Mouse (Mus musculus) small intestine, adult 2 months (tissue): Measurements from ENCODE around the gene Strbp.

Experiments used
- CTCF ChIP-seq: fragments of 200-500 bp; IDR thresholded peaks from 2 replicates; pipeline ENCODE4 v1.5.1; 2012; ENCODE audit warnings: low read depth, mild to moderate bottlenecking, control low read depth, inconsistent platforms, low read length, moderate library complexity, mixed read lengths; ENCODE audit not compliant: insufficient replicate concordance, insufficient read length; ENCODE audit errors: extremely low read depth
- POLR2A ChIP-seq: fragments of 200-500 bp; IDR thresholded peaks from 2 replicates; pipeline ENCODE4 v1.6.1; 2012; ENCODE audit warnings: low read depth, mild to moderate bottlenecking, control low read depth, inconsistent platforms, low read length, moderate library complexity

DNA sequence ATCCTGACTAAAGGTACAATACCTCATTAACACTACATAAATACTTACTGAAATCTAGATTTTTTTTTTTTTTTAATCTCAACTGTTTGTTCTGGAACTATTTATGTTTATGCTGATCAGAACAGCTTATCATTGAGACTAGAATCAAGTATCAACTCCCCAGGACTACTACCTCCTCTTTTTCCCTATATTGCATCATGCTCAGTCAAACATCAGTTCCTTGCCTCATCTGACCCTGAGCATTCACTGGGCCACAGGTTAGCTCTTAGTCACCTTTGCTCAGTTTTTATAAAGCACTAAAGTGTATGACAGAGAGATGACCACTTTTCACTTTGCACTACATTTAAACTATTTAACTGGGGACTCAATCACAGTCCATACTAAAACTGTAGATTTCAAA lies 115.7 kb downstream of the Strbp start:
- TF ChIP-seq CTCF (no peak), POLR2A (no peak)
